Mouse (Mus musculus) hindbrain, embryonic 15.5 days (tissue): ENCODE measurements around the gene Gm19345. TPM values are rescaled to one million over a fixed set of nuclear protein-coding genes. Genes with fewer than 3 reads are reported as not detected.

Experiments
- ATAC-seq: fragments of 200-750 bp; cut with Nextera tagmentation; 2 replicates; pipeline ENCODE4 v1.8.0; 2017; ENCODE audit warnings: low read depth, moderate number of reproducible peaks, moderate TSS enrichment; ENCODE audit not compliant: low FRiP score
- H3K27ac ChIP-seq: fragments of 300-500 bp; sonication (generic); replicated peaks from 2 replicates; pipeline ENCODE4 v1.5.1; 2015; ENCODE audit warnings: mild to moderate bottlenecking, inconsistent platforms
- H3K27me3 ChIP-seq: fragments of 300-500 bp; sonication (generic); 2 replicates; pipeline ENCODE4 v1.6.1; 2015; ENCODE audit warnings: control low read depth, inconsistent platforms
- H3K36me3 ChIP-seq: fragments of 300-500 bp; sonication (generic); 2 replicates; pipeline ENCODE4 v1.6.1; 2015; ENCODE audit warnings: control low read depth, inconsistent platforms
- H3K4me1 ChIP-seq: fragments of 300-500 bp; sonication (generic); replicated peaks from 2 replicates; pipeline ENCODE4 v1.6.1; 2015; ENCODE audit warnings: control low read depth, inconsistent platforms
- H3K4me2 ChIP-seq: fragments of 300-500 bp; sonication (generic); 2 replicates; pipeline ENCODE4 v1.6.1; 2015; ENCODE audit warnings: moderate library complexity, mild to moderate bottlenecking, inconsistent platforms
- H3K4me3 ChIP-seq: fragments of 300-500 bp; sonication (generic); 2 replicates; pipeline ENCODE4 v1.5.1; 2015; ENCODE audit warnings: mild to moderate bottlenecking, inconsistent platforms
- H3K9ac ChIP-seq: fragments of 300-500 bp; sonication (generic); 2 replicates; pipeline ENCODE4 v1.6.1; 2015; ENCODE audit warnings: inconsistent platforms
- H3K9me3 ChIP-seq: fragments of 300-500 bp; sonication (generic); 2 replicates; pipeline ENCODE4 v1.6.1; 2016; ENCODE audit warnings: control low read depth, inconsistent platforms
- WGBS: fragments of 180-500 bp; shearing (Covaris S2); methylation state at CpG from one replicate; pipeline ENCODE4 v1.1.7; 2015; 5-methylcytosine and 5-hydroxymethylcytosine counted together
- polyA plus RNA-seq: library from polyadenylated mRNA; unstranded; fragments of >200 nt; fragmentation: Nextera tagmentation; extraction: Ambion mirVana; gene quantifications from 2 replicates; pipeline ENCODE4 v1.2.1, GENCODE M21; 2015

Gene Gm19345
- polyA plus RNA-seq, 1 experiment from 2014 or later = 17.1 TPM

DNA sequence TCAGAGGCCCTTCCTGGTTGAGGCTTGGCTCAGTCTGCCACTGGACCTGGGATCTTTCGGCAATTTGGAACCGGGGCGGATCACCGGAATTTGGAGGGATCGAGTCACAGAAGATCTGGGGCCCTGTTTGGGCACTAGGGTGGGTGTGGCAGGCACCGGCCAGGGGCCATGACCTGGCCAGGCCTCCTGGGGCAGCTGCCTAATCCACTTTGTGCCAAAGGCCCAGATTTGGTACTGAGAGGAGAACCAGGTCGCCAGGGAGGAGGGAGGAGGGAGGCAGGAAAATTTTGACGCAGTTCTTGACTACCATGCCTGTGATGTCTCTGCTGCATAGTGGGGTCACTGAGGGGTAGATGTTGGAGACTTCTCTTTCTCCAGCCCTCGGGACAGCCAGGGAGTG, 9.4 kb downstream of the Gm19345 start, which contains the start of gene Ceacam16:
TSS of gene Ceacam16 (minus strand) at position 101 of the 400 bp plus-strand sequence.
- Histone ChIP-seq H3K9me3 (no peaks in the 10 kb centered on the region), H3K27ac (no peak within 1 kb of the TSS), H3K27me3 (no peaks in the 10 kb centered on the region), H3K36me3 (no peaks in the 10 kb centered on the region), H3K4me1 (no peaks in the 10 kb centered on the region), H3K4me3 (no peak within 1 kb of the TSS), H3K4me2 (no peak within 1 kb of the TSS), H3K9ac (no peak within 1 kb of the TSS)
- ATAC-seq = no peak
- WGBS = 80% methylated on average over 9 of the region's 9 CpGs

DNA sequence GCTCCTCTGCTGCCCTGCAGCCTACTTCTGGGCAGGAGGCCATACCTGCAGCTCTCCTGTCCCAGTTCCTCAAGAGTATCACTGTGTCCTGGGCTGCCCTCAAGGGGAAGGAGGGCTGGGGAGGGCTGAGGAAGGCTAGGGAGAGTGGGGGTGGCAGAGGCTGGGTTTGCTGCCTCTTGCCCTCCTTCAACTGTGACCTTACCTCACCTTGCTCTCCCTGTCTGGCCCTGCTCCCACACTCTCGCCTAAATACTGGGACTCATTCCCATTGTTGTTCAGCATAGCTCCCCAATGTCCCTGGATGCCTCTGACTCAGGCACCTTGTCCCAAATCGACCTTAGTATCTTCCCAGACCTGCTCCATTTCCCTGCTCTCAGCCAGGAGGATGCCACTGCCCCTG, 12.4 kb downstream of the Gm19345 start:
- 50% methylated on average over 2 of the region's 2 CpGs for WGBS
- Histone ChIP-seq H3K9ac (no peak overlapping the region), H3K9me3 (no peaks in the 10 kb centered on the region), H3K27me3 (no peaks in the 10 kb centered on the region), H3K4me3 (no peak overlapping the region), H3K27ac (no peak overlapping the region), H3K4me2 (no peak overlapping the region), H3K36me3 (no peaks in the 10 kb centered on the region), H3K4me1 (no peaks in the 10 kb centered on the region)
- ATAC-seq = 0 out of 2 replicates have a peak, but pooled peaks have one; percentile 7

- WGBS = 83% methylated on average over 8 of the region's 8 CpGs
- no peak overlapping the region for H3K27ac ChIP-seq
- no peaks in the 10 kb centered on the region for H3K27me3 ChIP-seq
- H3K4me3 ChIP-seq = no peak overlapping the region
- no peak for ATAC-seq
- H3K9me3 ChIP-seq = no peaks in the 10 kb centered on the region
- no peak overlapping the region for H3K4me2 ChIP-seq
- H3K4me1 ChIP-seq = no peaks in the 10 kb centered on the region
- H3K9ac ChIP-seq = no peak overlapping the region
- H3K36me3 ChIP-seq = no peaks in the 10 kb centered on the region
Measured at GRCm38 (mm10) chr7:19865246-19866036, 13.6 kb downstream of the Gm19345 start.

- Histone ChIP-seq H3K4me3 (no peak overlapping the region), H3K36me3 (no peaks in the 10 kb centered on the region), H3K4me1 (no peaks in the 10 kb centered on the region), H3K27ac (no peak overlapping the region), H3K4me2 (no peak overlapping the region), H3K9ac (no peak overlapping the region), H3K27me3 (no peaks in the 10 kb centered on the region), H3K9me3 (no peaks in the 10 kb centered on the region)
- no peak for ATAC-seq
- 91% methylated on average over 6 of the region's 6 CpGs for whole genome bisulfite sequencing
Measured at GRCm38 (mm10) chr7:19866490-19866889, 14.7 kb downstream of the Gm19345 start.

GRCm38 (mm10) chr7:19867751-19868399, 16.1 kb downstream of the Gm19345 start:
- no peak overlapping the region for H3K9ac ChIP-seq
- no peak for ATAC-seq
- no peaks in the 10 kb centered on the region for H3K9me3 ChIP-seq
- WGBS = 89% methylated on average over 16 of the region's 16 CpGs
- no peaks in the 10 kb centered on the region for H3K4me1 ChIP-seq
- H3K27me3 ChIP-seq = no peaks in the 10 kb centered on the region
- H3K27ac ChIP-seq = no peak overlapping the region
- no peak overlapping the region for H3K4me3 ChIP-seq
- H3K4me2 ChIP-seq = no peak overlapping the region
- H3K36me3 ChIP-seq = no peaks in the 10 kb centered on the region

GRCm38 (mm10) chr7:19871137-19871621, 19.4 kb downstream of the Gm19345 start:
- Histone ChIP-seq H3K9me3 (no peaks in the 10 kb centered on the region), H3K4me3 (no peak overlapping the region), H3K4me1 (no peaks in the 10 kb centered on the region), H3K9ac (no peak overlapping the region), H3K4me2 (no peak overlapping the region), H3K36me3 (no peaks in the 10 kb centered on the region), H3K27ac (no peak overlapping the region), H3K27me3 (no peaks in the 10 kb centered on the region)
- 71% methylated on average over 10 of the region's 10 CpGs for WGBS
- ATAC-seq = no peak

DNA sequence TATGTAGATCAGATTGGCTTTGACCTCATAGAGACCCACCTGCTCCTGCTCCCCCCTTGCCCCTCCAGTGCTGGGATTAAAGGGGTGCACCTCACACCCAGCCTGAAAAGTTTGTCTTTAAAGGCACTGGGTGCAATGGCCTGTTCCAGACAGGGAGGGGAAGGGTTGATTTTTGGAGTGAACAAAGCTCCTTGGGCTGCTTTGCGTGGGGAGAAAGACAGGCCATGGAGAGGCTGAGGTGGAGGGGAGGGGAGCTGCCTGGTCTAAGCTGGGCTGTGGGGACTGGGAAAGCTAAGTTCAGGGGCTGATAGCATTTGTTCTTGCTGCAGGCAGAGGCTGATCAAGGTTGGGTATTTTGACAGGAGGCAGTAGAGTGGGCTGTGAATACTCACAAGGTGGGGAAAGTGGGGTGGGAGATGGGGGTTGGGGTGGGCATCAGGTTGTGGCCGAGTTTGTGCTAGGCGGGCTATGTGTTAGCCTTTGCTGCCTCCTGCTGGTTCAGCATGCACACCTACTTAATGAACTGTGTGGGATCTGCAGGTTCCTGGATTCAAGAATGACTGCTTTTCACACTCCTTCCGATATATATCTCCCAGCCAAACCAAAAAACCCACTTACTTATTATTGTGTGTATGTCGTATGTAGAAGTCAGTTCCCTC, 20.3 kb downstream of the Gm19345 start:
- Histone ChIP-seq H3K9ac (no peak overlapping the region), H3K4me1 (no peaks in the 10 kb centered on the region), H3K27ac (no peak overlapping the region), H3K4me2 (no peak overlapping the region), H3K9me3 (no peaks in the 10 kb centered on the region), H3K4me3 (no peak overlapping the region), H3K36me3 (no peaks in the 10 kb centered on the region), H3K27me3 (no peaks in the 10 kb centered on the region)
- 50% methylated on average over 5 of the region's 5 CpGs for WGBS
- ATAC-seq = no peak

- 48% methylated on average over 13 of the region's 13 CpGs for WGBS
- peak; percentile 64 for ATAC-seq
- no peaks in the 10 kb centered on the region for H3K4me1 ChIP-seq
Measured at GRCm38 (mm10) chr7:19875948-19876682, 24.3 kb downstream of the Gm19345 start.

GRCm38 (mm10) chr7:19876781-19877425, 25.1 kb downstream of the Gm19345 start:
- Histone ChIP-seq H3K36me3 (no peaks in the 10 kb centered on the region), H3K9me3 (no peaks in the 10 kb centered on the region), H3K4me1 (no peaks in the 10 kb centered on the region), H3K27me3 (no peaks in the 10 kb centered on the region), H3K4me2 (no peak overlapping the region), H3K27ac (no peak overlapping the region), H3K9ac (no peak overlapping the region), H3K4me3 (no peak overlapping the region)
- WGBS = 67% methylated on average over 14 of the region's 14 CpGs
- ATAC-seq = peak; percentile 29; the same call in 1 of the 2 replicates

More at GRCm38 (mm10) chr7:19875948-19876682, 24.3 kb downstream of the Gm19345 start:
- H3K27me3 ChIP-seq = no peaks in the 10 kb centered on the region
- no peak overlapping the region for H3K9ac ChIP-seq
- no peak overlapping the region for H3K4me2 ChIP-seq
- no peak overlapping the region for H3K27ac ChIP-seq
- no peak overlapping the region for H3K4me3 ChIP-seq
- H3K9me3 ChIP-seq = no peaks in the 10 kb centered on the region
- no peaks in the 10 kb centered on the region for H3K36me3 ChIP-seq

- H3K9me3 ChIP-seq = no peaks in the 10 kb centered on the region
- H3K36me3 ChIP-seq = no peaks in the 10 kb centered on the region
- no peaks in the 10 kb centered on the region for H3K4me1 ChIP-seq
- 88% methylated on average over 8 of the region's 8 CpGs for WGBS
- H3K9ac ChIP-seq = no peak overlapping the region
- H3K4me2 ChIP-seq = no peak overlapping the region
- no peak for ATAC-seq
- H3K4me3 ChIP-seq = no peak overlapping the region
- no peak overlapping the region for H3K27ac ChIP-seq
- H3K27me3 ChIP-seq = no peaks in the 10 kb centered on the region
Measured at GRCm38 (mm10) chr7:19880754-19881153, 29.0 kb downstream of the Gm19345 start.

DNA sequence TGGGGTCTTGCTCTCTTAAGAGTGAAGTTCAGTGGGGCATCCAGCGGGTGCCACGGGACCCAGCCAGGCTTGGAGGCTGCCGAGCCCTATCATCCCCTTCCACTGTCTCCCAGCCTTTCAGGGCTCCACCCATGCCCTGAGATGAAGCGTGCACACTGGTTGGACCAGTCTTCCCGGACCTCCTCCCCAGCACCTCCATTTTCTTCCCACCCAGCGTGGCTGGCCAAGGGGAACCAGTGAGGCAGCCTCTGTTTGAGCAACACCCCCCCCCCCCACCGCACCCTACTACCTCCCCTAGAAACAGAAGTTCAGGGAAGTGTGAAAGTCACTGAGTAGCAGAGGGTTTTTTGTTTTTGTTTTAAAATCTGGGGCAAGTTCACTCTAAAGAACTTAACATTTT, 36.0 kb downstream of the Gm19345 start, which contains the start of gene Ceacam19:
TSS of gene Ceacam19 (minus strand) at position 117 of the 400 bp plus-strand sequence.
- no peak for ATAC-seq
- no peaks in the 10 kb centered on the region for H3K36me3 ChIP-seq
- no peaks in the 10 kb centered on the region for H3K4me1 ChIP-seq
- no peaks in the 10 kb centered on the region for H3K27me3 ChIP-seq
- H3K27ac ChIP-seq = no peak within 1 kb of the TSS
- no peaks in the 10 kb centered on the region for H3K9me3 ChIP-seq
- H3K9ac ChIP-seq = no peak within 1 kb of the TSS
- WGBS = 74% methylated on average over 7 of the region's 7 CpGs
- no peak within 1 kb of the TSS for H3K4me2 ChIP-seq
- H3K4me3 ChIP-seq = no peak within 1 kb of the TSS
